Mouse (Mus musculus) erythroblast, embryonic 14.5 days (primary cell): Measurements from ENCODE around the gene Nfic.

Experiments
- GATA1 ChIP-seq: IDR thresholded peaks from 2 replicates; pipeline ENCODE4 v1.6.1; 2012; ENCODE audit warnings: low read length, inconsistent platforms, mixed read lengths
- TAL1 ChIP-seq: IDR thresholded peaks from 3 replicates; pipeline ENCODE4 v1.6.1; 2012; ENCODE audit warnings: low read length, inconsistent platforms, mixed read lengths

DNA sequence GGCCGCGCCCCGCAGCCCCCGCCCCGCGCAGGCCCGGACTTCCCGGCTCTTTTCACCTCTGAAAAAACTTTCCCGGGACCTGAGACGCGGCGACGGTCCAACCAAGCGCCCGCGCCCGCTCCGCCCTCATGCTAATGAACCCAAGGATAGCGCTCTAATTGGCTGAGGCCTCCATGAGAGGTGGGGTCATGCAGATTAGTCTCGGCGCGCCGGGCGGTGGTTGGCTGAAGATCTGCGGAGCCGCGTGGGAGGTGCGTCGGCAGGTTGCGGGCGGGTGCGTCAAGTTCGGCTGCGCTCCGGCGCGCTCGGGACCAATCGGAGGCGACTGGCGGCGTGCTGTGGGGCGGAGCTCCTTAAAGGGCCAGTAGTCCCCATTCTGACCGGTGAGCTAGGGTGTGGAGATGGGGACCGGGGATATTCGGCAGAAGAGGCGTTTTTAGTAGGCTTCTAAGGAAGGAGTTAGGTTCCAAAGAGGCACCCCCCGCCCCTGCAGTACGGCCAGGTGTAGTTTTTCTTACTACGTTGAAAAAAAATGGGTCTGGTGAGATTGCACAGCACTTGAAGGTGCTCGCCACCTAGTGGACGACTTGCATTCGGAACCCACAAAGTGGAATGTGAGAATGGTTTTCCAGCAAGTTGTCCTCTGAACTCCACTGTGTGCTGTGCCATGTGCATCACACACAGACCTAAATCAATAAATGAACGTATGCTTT, 104.9 kb downstream of the Nfic start, which contains the start of gene Hmg20b:
- no peak for TF ChIP-seq TAL1
- no peak for TF ChIP-seq GATA1
